Mouse (Mus musculus) stomach, postnatal 0 days (tissue): ENCODE data around the gene Mgarp.
A peak's percentile ranks its signal among the peaks of the same experiment; 100 is the strongest.

Experiments
- CTCF ChIP-seq: IDR thresholded peaks from 2 replicates; pipeline ENCODE4 v1.5.1; 2016; ENCODE audit warnings: antibody characterized with exemption, low read depth, mild to moderate bottlenecking, moderate library complexity
- EP300 ChIP-seq: optimal IDR thresholded peaks from 2 replicates; pipeline ENCODE3; 2016; ENCODE audit warnings: antibody characterized with exemption

DNA sequence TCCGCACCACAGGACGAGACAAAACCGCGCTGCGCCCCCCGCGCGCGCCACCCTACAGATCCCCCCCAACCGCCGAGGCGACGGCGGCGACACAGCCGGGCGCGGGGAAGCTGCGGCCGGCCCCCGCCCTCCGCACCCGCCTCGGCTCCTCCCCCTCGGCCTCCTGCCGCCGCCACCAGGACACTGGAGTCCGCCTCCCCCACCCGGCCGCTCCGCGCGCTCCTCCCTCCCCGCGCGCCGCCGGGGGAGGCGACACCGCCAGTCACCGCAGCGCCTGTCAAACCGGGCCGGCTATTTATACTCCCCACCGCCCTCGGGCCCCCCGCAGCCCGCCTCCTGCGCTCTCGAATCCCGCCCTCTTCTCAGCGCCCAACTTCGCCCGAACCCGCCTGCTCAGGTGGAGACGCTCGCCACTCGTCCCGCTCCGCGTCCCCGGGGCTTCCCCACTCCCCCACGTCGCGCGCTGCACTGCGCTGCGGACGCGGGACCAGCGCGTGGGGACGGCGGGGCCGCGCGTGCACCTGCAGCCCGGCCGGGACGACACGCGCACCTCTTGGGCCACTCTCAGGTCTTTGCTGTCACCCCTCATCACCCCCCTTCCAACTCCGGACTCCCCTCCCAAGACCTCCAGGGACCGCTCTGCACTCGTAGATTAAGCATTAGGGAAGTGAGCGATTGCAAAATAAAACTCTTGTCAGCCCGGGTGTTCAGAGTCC lies 55.8 kb downstream of the Mgarp start, which contains the start of gene Elf2:
- TF ChIP-seq CTCF (peak; percentile 20; the same call in 1 of the 2 replicates), EP300 (no peak)
